ENCODE assay signal across 8 mouse cellular contexts in genomic region chr8:121669208-121669607, GRCm38 (mm10). TPM values are rescaled to one million over a fixed set of nuclear protein-coding genes. Genes with fewer than 3 reads are reported as not detected.
DNase-seq lines count a peak whose midpoint lies in the region; ATAC-seq and TF ChIP-seq lines count a peak whose summit lies in the region.

No protein-coding gene starts in this region.

- no peak for ATAC-seq in liver, embryonic 11.5 days (replicated peaks; ENCODE audit: low FRiP score)
- ATAC-seq in embryonic facial prominence, embryonic 11.5 days (replicated peaks; ENCODE audit: insufficient number of reproducible peaks, low FRiP score, low TSS enrichment, low read depth) = 0 out of 2 replicates have a peak, but pooled peaks have one; percentile 31
- ATAC-seq in midbrain, postnatal 0 days (ENCODE audit: low FRiP score) = no peak
- ATAC-seq in erythroid progenitor cell, adult 5-6 weeks (replicated peaks; ENCODE audit: low FRiP score, poor library complexity, severe bottlenecking) = no peak

- DNase-seq in liver = peak; percentile 15
- no peak for DNase-seq in liver, embryonic 11.5 days (ENCODE audit: low spot score)
- DNase-seq in embryonic facial prominence, embryonic 11.5 days (ENCODE audit: low spot score) = peak; percentile 60
- peak; percentile 38 for DNase-seq in heart, postnatal 4 days
- peak; percentile 31 for DNase-seq in midbrain, postnatal 0 days (ENCODE audit: low spot score)
- DNase-seq in ovary, postnatal 14 days (ENCODE audit: low spot score) = no peak
- DNase-seq in layer of hippocampus, postnatal 36 days = no peak

- no peak overlapping the region for H3K9ac ChIP-seq in liver, embryonic 11.5 days (ENCODE audit: low read depth, low read length)
- no peak overlapping the region; the same call in 1 of the 2 replicates for H3K9ac ChIP-seq in embryonic facial prominence, embryonic 11.5 days (replicated peaks; ENCODE audit: low read length)
- 0 out of 2 replicates have a peak overlapping the region, but pooled peaks have one; percentile 33 for H3K9ac ChIP-seq in midbrain, postnatal 0 days (replicated peaks; ENCODE audit: low read length, poor library complexity, severe bottlenecking)

- 9% methylated on average over 8 of the region's 8 CpGs for WGBS in liver, embryonic 11.5 days
- WGBS in embryonic facial prominence, embryonic 11.5 days = 7% methylated on average over 8 of the region's 8 CpGs
- WGBS in midbrain, postnatal 0 days = 13% methylated on average over 8 of the region's 8 CpGs

- H3K4me3 ChIP-seq in liver, embryonic 11.5 days (ENCODE audit: low read depth, low read length) = no peak overlapping the region
- no peak overlapping the region for H3K4me3 ChIP-seq in embryonic facial prominence, embryonic 11.5 days (ENCODE audit: low read depth, low read length)
- no peak overlapping the region for H3K4me3 ChIP-seq in midbrain, postnatal 0 days (ENCODE audit: low read depth, low read length)

- no peaks in the 10 kb centered on the region for H3K36me3 ChIP-seq in liver, embryonic 11.5 days (ENCODE audit: control insufficient read depth, insufficient read depth, low read length)
- no peaks in the 10 kb centered on the region for H3K36me3 ChIP-seq in embryonic facial prominence, embryonic 11.5 days (replicated peaks; ENCODE audit: control insufficient read depth, insufficient read depth, low read depth, low read length)
- H3K36me3 ChIP-seq in midbrain, postnatal 0 days (ENCODE audit: insufficient read depth, low read length) = no peaks in the 10 kb centered on the region

- H3K27ac ChIP-seq in liver, embryonic 11.5 days (ENCODE audit: low read depth, low read length) = no peak overlapping the region
- H3K27ac ChIP-seq in embryonic facial prominence, embryonic 11.5 days (replicated peaks; ENCODE audit: low read depth, low read length) = no peak overlapping the region
- H3K27ac ChIP-seq in midbrain, postnatal 0 days (ENCODE audit: low read depth, low read length) = 0 out of 2 replicates have a peak overlapping the region, but pooled peaks have one; percentile 32

- no peak overlapping the region for H3K4me2 ChIP-seq in liver, embryonic 11.5 days
- peak overlapping the region; percentile 10; the same call in 1 of the 2 replicates for H3K4me2 ChIP-seq in embryonic facial prominence, embryonic 11.5 days (ENCODE audit: low read depth, low read length)
- H3K4me2 ChIP-seq in midbrain, postnatal 0 days (ENCODE audit: low read depth, low read length, poor library complexity, severe bottlenecking) = no peak overlapping the region; the same call in 1 of the 2 replicates

- no peak for TF ChIP-seq CTCF in midbrain, postnatal 0 days (IDR thresholded peaks at IDR 0.05)

- no peaks in the 10 kb centered on the region for H3K9me3 ChIP-seq in liver, embryonic 11.5 days (ENCODE audit: control insufficient read depth, low read length)
- H3K9me3 ChIP-seq in embryonic facial prominence, embryonic 11.5 days (replicated peaks; ENCODE audit: control insufficient read depth, low read length) = no peaks in the 10 kb centered on the region
- H3K9me3 ChIP-seq in midbrain, postnatal 0 days (ENCODE audit: low read length) = no peaks in the 10 kb centered on the region

- peaks cover 17% of the 10 kb centered on the region for H3K27me3 ChIP-seq in liver, embryonic 11.5 days (replicated peaks; ENCODE audit: control insufficient read depth, insufficient read depth, low read length)
- H3K27me3 ChIP-seq in embryonic facial prominence, embryonic 11.5 days (ENCODE audit: control insufficient read depth, insufficient read depth, low read length) = no peaks in the 10 kb centered on the region
- H3K27me3 ChIP-seq in midbrain, postnatal 0 days (ENCODE audit: insufficient read depth, low read length) = no peaks in the 10 kb centered on the region

- peaks cover 6% of the 10 kb centered on the region; the same call in 1 of the 2 replicates for H3K4me1 ChIP-seq in liver, embryonic 11.5 days (replicated peaks; ENCODE audit: control insufficient read depth, insufficient read depth, low read length)
- peaks cover 7% of the 10 kb centered on the region for H3K4me1 ChIP-seq in embryonic facial prominence, embryonic 11.5 days (ENCODE audit: control insufficient read depth, insufficient read depth, low read length)
- H3K4me1 ChIP-seq in midbrain, postnatal 0 days (ENCODE audit: insufficient read depth, low read length) = peaks cover 5% of the 10 kb centered on the region; the same call in 1 of the 2 replicates

RNA-seq across cellular contexts. Expression of gene Zcchc14, which starts 16.5 kb away (rescaled TPM):
- 6.2 and 7.3 TPM in 2 replicates for polyA plus RNA-seq in liver, embryonic 11.5 days (2014; fragmentation: Nextera tagmentation; extraction: Ambion mirVana)
- 17.4 and 19.7 TPM in 2 replicates for polyA plus RNA-seq in embryonic facial prominence, embryonic 11.5 days (2014; fragmentation: Nextera tagmentation; extraction: Ambion mirVana)
- 10 to 100 TPM; 41.0 to 42.9 TPM for total RNA-seq in heart, postnatal 4 days (2021)
- total RNA-seq in midbrain, postnatal 0 days (2014; rRNA removed) = 66.5 and 68.5 TPM in 2 replicates
- polyA plus RNA-seq in midbrain, postnatal 0 days (2015; fragmentation: Nextera tagmentation; extraction: Ambion mirVana) = 11.5 and 16.9 TPM in 2 replicates
- not detected in 2 replicates for total RNA-seq in erythroid progenitor cell, adult 5-6 weeks (2015; ENCODE audit: low replicate concordance)
- not detected in 2 replicates for total RNA-seq in erythroid progenitor cell, adult 5-6 weeks (2017; ENCODE audit: low replicate concordance)
- total RNA-seq in layer of hippocampus, postnatal 36 days (2021) = 100 to 1,000 TPM in 1 of 2 experiments, 10 to 100 TPM in 1; 93.6 to 102 TPM

Comparison
In these comparisons a context has a peak if more than half of its experiments do, and no peak if none do; other contexts are left out.
1. DNase-seq: peak in liver (single experiment), embryonic facial prominence, embryonic 11.5 days (single experiment), heart, postnatal 4 days (single experiment) and midbrain, postnatal 0 days (single experiment); none in liver, embryonic 11.5 days (single experiment), ovary, postnatal 14 days (single experiment) and layer of hippocampus, postnatal 36 days (0 of 2).
2. RNA of gene Zcchc14, which starts 16.5 kb away (total RNA-seq): 93.6 to 102 TPM in layer of hippocampus, postnatal 36 days, 66.5 to 68.5 TPM in midbrain, postnatal 0 days and 41.0 to 42.9 TPM in heart, postnatal 4 days; not detected in erythroid progenitor cell, adult 5-6 weeks; every median in the first group is over 10 times any median in the second.